In the genomic region with DNA sequence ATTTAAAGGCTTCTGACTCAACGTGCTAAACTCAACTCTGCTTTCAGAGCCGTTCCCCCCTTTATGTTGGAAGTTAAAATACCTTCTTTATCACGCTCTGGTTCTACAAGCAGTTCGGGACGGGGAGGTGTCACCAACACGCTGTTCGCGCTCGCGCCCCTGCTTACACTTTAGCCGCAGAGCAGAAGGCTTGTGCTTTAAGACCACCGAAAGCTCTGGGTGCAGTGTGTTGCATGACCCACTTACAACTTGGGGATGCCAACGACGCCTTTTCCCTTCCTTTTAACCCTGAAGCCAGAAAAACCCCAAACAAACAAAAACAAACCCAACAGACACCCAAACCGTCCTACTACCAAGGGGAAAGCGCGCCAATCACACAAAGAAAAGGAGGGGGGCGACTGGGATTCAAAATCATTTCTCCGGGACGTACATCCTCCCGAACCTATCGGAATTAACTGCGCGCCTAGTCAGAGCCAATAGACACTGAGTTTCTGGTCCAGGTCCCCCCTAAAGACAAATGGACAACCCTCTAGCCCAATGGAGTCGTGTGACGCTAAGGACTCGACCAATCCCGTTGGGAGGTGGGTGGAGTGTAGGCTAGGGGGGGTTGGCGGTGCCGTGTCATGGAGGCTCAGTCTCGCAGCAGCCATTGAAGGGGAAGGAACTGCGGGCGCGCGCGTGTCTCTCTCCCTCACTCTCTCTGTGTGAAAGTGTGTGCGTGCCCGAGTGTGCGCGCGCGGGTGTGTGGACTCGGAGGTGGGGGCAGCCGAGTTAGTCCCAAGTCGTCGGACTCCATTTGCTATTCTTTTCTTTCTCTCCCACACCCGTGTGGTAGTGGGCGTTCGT, we compare ENCODE assay signal across 8 mouse cellular contexts. TPM values are rescaled to one million over a fixed set of nuclear protein-coding genes. Genes with fewer than 3 reads are reported as not detected.
DNase-seq lines count a peak whose midpoint lies in the region; ATAC-seq and TF ChIP-seq lines count a peak whose summit lies in the region.

A gene (plus strand): TSS at position 589 of the 846 bp plus-strand sequence.

- peak within 1 kb of the TSS; percentile 93 for H3K9ac ChIP-seq in embryonic facial prominence, embryonic 15.5 days
- H3K9ac ChIP-seq in kidney, embryonic 14.5 days (ENCODE audit: low read depth, low read length): peak within 1 kb of the TSS; percentile 99
- peak within 1 kb of the TSS; percentile 95 for H3K9ac ChIP-seq in limb, embryonic 15.5 days

- no peak for TF ChIP-seq CTCF in bone marrow, adult 2 months (IDR thresholded peaks at IDR 0.05; ENCODE audit: control insufficient read depth, insufficient read depth, low read length)

- H3K9me3 ChIP-seq in embryonic facial prominence, embryonic 15.5 days (replicated peaks): no peaks in the 10 kb centered on the region
- H3K9me3 ChIP-seq in kidney, embryonic 14.5 days (ENCODE audit: control insufficient read depth, low read length): no peaks in the 10 kb centered on the region
- no peaks in the 10 kb centered on the region for H3K9me3 ChIP-seq in limb, embryonic 15.5 days

- peak; percentile 100 for ATAC-seq in embryonic facial prominence, embryonic 15.5 days (ENCODE audit: insufficient number of reproducible peaks, low FRiP score, low TSS enrichment, low read depth)
- peak; percentile 100 for ATAC-seq in kidney, embryonic 14.5 days (ENCODE audit: low FRiP score, low TSS enrichment)
- peak; percentile 100 for ATAC-seq in limb, embryonic 15.5 days (ENCODE audit: insufficient number of reproducible peaks, low FRiP score, low TSS enrichment, low read depth)

- H3K4me1 ChIP-seq in bone marrow, adult 2 months (ENCODE audit: control insufficient read depth, insufficient read depth, low read length): peaks cover 1% of the 10 kb centered on the region; the same call in 1 of the 2 replicates
- peaks cover 6% of the 10 kb centered on the region; the same call in 1 of the 2 replicates for H3K4me1 ChIP-seq in embryonic facial prominence, embryonic 15.5 days
- 0 out of 2 replicates have a peak, but pooled peaks cover 7% of the 10 kb centered on the region for H3K4me1 ChIP-seq in kidney, embryonic 14.5 days (ENCODE audit: control insufficient read depth, insufficient read depth, low read length)
- H3K4me1 ChIP-seq in limb, embryonic 15.5 days: peaks cover 10% of the 10 kb centered on the region; the same call in 1 of the 2 replicates

- H3K36me3 ChIP-seq in embryonic facial prominence, embryonic 15.5 days: peaks cover 4% of the 10 kb centered on the region; the same call in 1 of the 2 replicates
- H3K36me3 ChIP-seq in kidney, embryonic 14.5 days (ENCODE audit: control insufficient read depth, insufficient read depth, low read length): peaks cover 5% of the 10 kb centered on the region
- H3K36me3 ChIP-seq in limb, embryonic 15.5 days: peaks cover 7% of the 10 kb centered on the region

- peak; percentile 100 for TF ChIP-seq POLR2A in bone marrow, adult 2 months (IDR thresholded peaks at IDR 0.05; ENCODE audit: borderline replicate concordance, control insufficient read depth, low read depth, low read length)

- peak; percentile 100 for DNase-seq in 416B (ENCODE audit: low read depth)
- peak; percentile 99 for DNase-seq in heart, adult 8-10 months (ENCODE audit: low spot score)
- DNase-seq in monocyte, adult 2 months (ENCODE audit: low read depth in 1 of 2, low spot score in 2 of 2): peak; percentile 95 to 96
- DNase-seq in spleen, postnatal 36 days (ENCODE audit: low spot score in 2 of 2): peak; percentile 98

- H3K4me2 ChIP-seq in embryonic facial prominence, embryonic 15.5 days (replicated peaks): peak within 1 kb of the TSS; percentile 65
- peak within 1 kb of the TSS; percentile 74 for H3K4me2 ChIP-seq in kidney, embryonic 14.5 days (replicated peaks; ENCODE audit: low read depth, low read length)
- peak within 1 kb of the TSS; percentile 69 for H3K4me2 ChIP-seq in limb, embryonic 15.5 days

- H3K27ac ChIP-seq in bone marrow, adult 2 months (ENCODE audit: control insufficient read depth, insufficient read depth, low read depth, low read length, poor library complexity): peak within 1 kb of the TSS; percentile 73
- peak within 1 kb of the TSS; percentile 94 for H3K27ac ChIP-seq in embryonic facial prominence, embryonic 15.5 days (replicated peaks)
- peak within 1 kb of the TSS; percentile 92 for H3K27ac ChIP-seq in kidney, embryonic 14.5 days (ENCODE audit: low read depth, low read length)
- peak within 1 kb of the TSS; percentile 95 for H3K27ac ChIP-seq in limb, embryonic 15.5 days

- H3K27me3 ChIP-seq in embryonic facial prominence, embryonic 15.5 days: no peaks in the 10 kb centered on the region
- no peaks in the 10 kb centered on the region for H3K27me3 ChIP-seq in kidney, embryonic 14.5 days (ENCODE audit: control insufficient read depth, insufficient read depth, low read length)
- no peaks in the 10 kb centered on the region for H3K27me3 ChIP-seq in limb, embryonic 15.5 days

- H3K4me3 ChIP-seq in bone marrow, adult 2 months (replicated peaks; ENCODE audit: control insufficient read depth, low read depth, low read length): peak within 1 kb of the TSS; percentile 96
- peak within 1 kb of the TSS; percentile 88 for H3K4me3 ChIP-seq in embryonic facial prominence, embryonic 15.5 days (replicated peaks)
- peak within 1 kb of the TSS; percentile 80 for H3K4me3 ChIP-seq in kidney, embryonic 14.5 days (ENCODE audit: low read length)
- peak within 1 kb of the TSS; percentile 89 for H3K4me3 ChIP-seq in limb, embryonic 15.5 days

- under 1% methylated on average over 49 of the region's 49 CpGs for WGBS in bone marrow, adult 2 months
- WGBS in embryonic facial prominence, embryonic 15.5 days: under 1% methylated on average over 49 of the region's 49 CpGs
- WGBS in kidney, embryonic 14.5 days: under 1% methylated on average over 49 of the region's 49 CpGs
- under 1% methylated on average over 49 of the region's 49 CpGs for WGBS in limb, embryonic 15.5 days

RNA-seq across cellular contexts. Expression of the gene that starts here (rescaled TPM):
- polyA plus RNA-seq in bone marrow, adult 2 months (2011; ENCODE audit: insufficient read depth, insufficient read length, low replicate concordance, missing spikeins): 275 and 382 TPM in 2 replicates
- polyA plus RNA-seq in embryonic facial prominence, embryonic 15.5 days (2015; fragmentation: Nextera tagmentation; extraction: Ambion mirVana): 173 and 175 TPM in 2 replicates
- total RNA-seq in heart, adult 8-10 months (2022): 10 to 100 TPM; 76.7 to 95.7 (median 82.9) TPM
- polyA plus RNA-seq in kidney, embryonic 14.5 days (2014; fragmentation: Nextera tagmentation; extraction: Ambion mirVana): 78.3 and 89.0 TPM in 2 replicates
- polyA plus RNA-seq in limb, embryonic 15.5 days (2015; fragmentation: Nextera tagmentation; extraction: Ambion mirVana): 167 and 177 TPM in 2 replicates

Comparison
In these comparisons a context has a peak if more than half of its experiments do, and no peak if none do; other contexts are left out.
1. Peak in every context shown above with its lines: DNase-seq, ATAC-seq, H3K4me3 ChIP-seq and H3K27ac ChIP-seq.